In the genomic region with DNA sequence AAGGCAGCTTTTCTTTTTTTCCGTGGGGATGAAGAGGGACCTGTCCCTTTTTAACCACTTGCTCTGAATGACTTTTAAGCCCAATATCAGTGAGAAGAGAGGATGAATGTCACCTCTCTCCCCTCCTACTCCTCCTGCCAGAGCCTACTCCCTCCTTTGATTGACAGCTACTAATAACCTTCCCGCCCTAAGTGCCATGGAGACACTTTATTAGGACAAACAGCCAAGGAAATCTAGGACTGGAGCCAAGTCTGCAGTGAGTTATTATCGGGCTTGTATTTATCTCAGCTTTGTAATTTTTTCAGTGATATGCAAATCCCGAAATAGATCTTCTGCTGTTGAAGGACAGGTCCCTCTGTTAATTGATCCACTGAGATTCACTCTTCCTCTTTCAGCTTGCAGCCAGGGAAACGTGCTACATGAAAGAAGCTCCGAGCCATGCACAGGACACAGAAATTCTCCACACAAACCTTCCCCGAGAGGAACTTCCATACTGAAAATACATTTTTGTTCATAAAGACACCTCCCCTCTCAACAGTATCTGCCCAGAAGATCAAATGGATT, we compare ENCODE assay signal across 10 mouse cellular contexts.
DNase-seq lines count a peak whose midpoint lies in the region; ATAC-seq lines count a peak whose summit lies in the region.
"Had no signal": no experiment of that assay in that cellular context is flagged by ENCODE, and none has a peak within 500 bp of the region (broad histone marks: within the 10 kb centered on the region; RNA-seq: fewer than 3 reads in every experiment).

No protein-coding gene starts in this region.

- no peaks in the 10 kb centered on the region for H3K9me3 ChIP-seq in embryonic facial prominence, embryonic 14.5 days (ENCODE audit: control insufficient read depth, low read length)
- no peaks in the 10 kb centered on the region for H3K9me3 ChIP-seq in embryonic facial prominence, embryonic 10.5 days
- no peaks in the 10 kb centered on the region for H3K9me3 ChIP-seq in hindbrain, embryonic 12.5 days (replicated peaks)

- peak; percentile 57; the same call in 1 of the 2 replicates for ATAC-seq in embryonic facial prominence, embryonic 14.5 days (ENCODE audit: low read depth)
- ATAC-seq in hindbrain, embryonic 12.5 days (ENCODE audit: low FRiP score), result peak; percentile 79

- peak; percentile 29 for DNase-seq in embryonic facial prominence, embryonic 14.5 days (ENCODE audit: low spot score)
- no peak for DNase-seq in embryonic facial prominence, embryonic 10.5 days (ENCODE audit: low spot score)
- peak; percentile 37 to 51 for DNase-seq in right cerebral cortex, postnatal 10 days (ENCODE audit: low spot score in 2 of 2)
- no peak for DNase-seq in right cerebral cortex, adult 2 months (ENCODE audit: low spot score in 2 of 2)
- no peak for DNase-seq in frontal cortex, postnatal 36 days (ENCODE audit: low spot score in 2 of 2)
- DNase-seq in layer of hippocampus, postnatal 25 days (ENCODE audit: extremely low spot score in 1 of 2, low spot score in 1 of 2), result no peak
- DNase-seq in cerebellum, adult 18-20 months, result no peak
- DNase-seq: cerebellum, adult 11 months; kidney, adult 11 months had no signal

- no peak overlapping the region for H3K4me2 ChIP-seq in embryonic facial prominence, embryonic 14.5 days (ENCODE audit: low read depth, low read length)
- H3K4me2 ChIP-seq in hindbrain, embryonic 12.5 days (replicated peaks), result peak overlapping the region; percentile 21

- H3K9ac ChIP-seq in embryonic facial prominence, embryonic 14.5 days (ENCODE audit: low read depth, low read length), result no peak overlapping the region
- H3K9ac ChIP-seq in hindbrain, embryonic 12.5 days, result no peak overlapping the region

- H3K4me1 ChIP-seq in embryonic facial prominence, embryonic 14.5 days (ENCODE audit: control insufficient read depth, insufficient read depth, low read length), result no peaks in the 10 kb centered on the region
- 0 out of 2 replicates have a peak, but pooled peaks cover 4% of the 10 kb centered on the region for H3K4me1 ChIP-seq in embryonic facial prominence, embryonic 10.5 days
- H3K4me1 ChIP-seq in hindbrain, embryonic 12.5 days, result peaks cover 16% of the 10 kb centered on the region

- 33% methylated on average over 7 of the region's 7 CpGs for WGBS in embryonic facial prominence, embryonic 14.5 days
- WGBS in embryonic facial prominence, embryonic 10.5 days, result 58% methylated on average over 7 of the region's 7 CpGs
- 29% methylated on average over 7 of the region's 7 CpGs for WGBS in hindbrain, embryonic 12.5 days

- H3K27ac ChIP-seq in embryonic facial prominence, embryonic 14.5 days (replicated peaks; ENCODE audit: low read depth, low read length), result no peak overlapping the region
- H3K27ac ChIP-seq in embryonic facial prominence, embryonic 10.5 days (replicated peaks), result no peak overlapping the region
- H3K27ac ChIP-seq in hindbrain, embryonic 12.5 days, result no peak overlapping the region

- H3K4me3 ChIP-seq in embryonic facial prominence, embryonic 14.5 days (ENCODE audit: low read depth, low read length), result no peak overlapping the region
- H3K4me3 ChIP-seq in embryonic facial prominence, embryonic 10.5 days, result no peak overlapping the region
- no peak overlapping the region for H3K4me3 ChIP-seq in hindbrain, embryonic 12.5 days

- no peaks in the 10 kb centered on the region for H3K27me3 ChIP-seq in embryonic facial prominence, embryonic 14.5 days (replicated peaks; ENCODE audit: control insufficient read depth, insufficient read depth, low read length)
- no peaks in the 10 kb centered on the region for H3K27me3 ChIP-seq in embryonic facial prominence, embryonic 10.5 days (replicated peaks; ENCODE audit: low read depth, poor library complexity, severe bottlenecking)
- no peaks in the 10 kb centered on the region for H3K27me3 ChIP-seq in hindbrain, embryonic 12.5 days

- H3K36me3 ChIP-seq in embryonic facial prominence, embryonic 14.5 days (ENCODE audit: control insufficient read depth, insufficient read depth, low read length), result no peaks in the 10 kb centered on the region
- no peaks in the 10 kb centered on the region for H3K36me3 ChIP-seq in embryonic facial prominence, embryonic 10.5 days (replicated peaks)
- H3K36me3 ChIP-seq in hindbrain, embryonic 12.5 days, result no peaks in the 10 kb centered on the region

Comparison
In these comparisons a context has a peak if more than half of its experiments do, and no peak if none do; other contexts are left out.
1. DNase-seq: peak in embryonic facial prominence, embryonic 14.5 days (single experiment) and right cerebral cortex, postnatal 10 days (2 of 2); none in embryonic facial prominence, embryonic 10.5 days (single experiment), right cerebral cortex, adult 2 months (0 of 2), frontal cortex, postnatal 36 days (0 of 2), layer of hippocampus, postnatal 25 days (0 of 2) and cerebellum, adult 18-20 months (0 of 2).